Mouse (Mus musculus): ENCODE measurements around the gene Etl4. TPM values are rescaled to one million over a fixed set of nuclear protein-coding genes. Genes with fewer than 3 reads are reported as not detected.
"Not testable (repeated sequence)": the region's sequence is repeated elsewhere in the genome, so short reads cannot be mapped to it uniquely, and the experiment has no call there.

The Etl4 gene
- polyA plus RNA-seq, 1 experiment, result 154 TPM

- no peaks in the 10 kb centered on the region for H3K27me3 ChIP-seq (ENCODE audit: control insufficient read depth, insufficient read depth, low read length, poor library complexity, severe bottlenecking)
- H3K9ac ChIP-seq (ENCODE audit: low read depth, poor library complexity, severe bottlenecking), result no peak overlapping the region
- H3K27ac ChIP-seq (ENCODE audit: insufficient read depth, low read length), result no peak overlapping the region
- H3K4me3 ChIP-seq (ENCODE audit: low read depth, low read length), result no peak overlapping the region
- H3K9me3 ChIP-seq (replicated peaks; ENCODE audit: control insufficient read depth, insufficient read depth, low read length, poor library complexity, severe bottlenecking), result no peaks in the 10 kb centered on the region
- no peak for TF ChIP-seq EP300 (IDR thresholded peaks at IDR 0.05; ENCODE audit: insufficient read depth, low read depth, low read length)
- no peak for TF ChIP-seq CTCF (IDR thresholded peaks at IDR 0.05; ENCODE audit: low read depth, low read length)
- TF ChIP-seq POLR2A (IDR thresholded peaks at IDR 0.05; ENCODE audit: insufficient read depth, low read length), result no peak
- no peaks in the 10 kb centered on the region for H3K4me1 ChIP-seq (ENCODE audit: control insufficient read depth, insufficient read depth, low read length)
- H3K36me3 ChIP-seq (ENCODE audit: control insufficient read depth, insufficient read depth, low read length, poor library complexity, severe bottlenecking), result no peaks in the 10 kb centered on the region
Observed at GRCm38 (mm10) chr2:20167566-20167965, 258.0 kb downstream of the Etl4 start.

- no peaks in the 10 kb centered on the region for H3K9me3 ChIP-seq (replicated peaks; ENCODE audit: control insufficient read depth, insufficient read depth, low read length, poor library complexity, severe bottlenecking)
- no peak overlapping the region for H3K9ac ChIP-seq (ENCODE audit: low read depth, poor library complexity, severe bottlenecking)
- H3K27me3 ChIP-seq (ENCODE audit: control insufficient read depth, insufficient read depth, low read length, poor library complexity, severe bottlenecking), result no peaks in the 10 kb centered on the region
- TF ChIP-seq EP300 (IDR thresholded peaks at IDR 0.05; ENCODE audit: insufficient read depth, low read depth, low read length), result no peak
- no peak for TF ChIP-seq CTCF (IDR thresholded peaks at IDR 0.05; ENCODE audit: low read depth, low read length)
- no peak for TF ChIP-seq POLR2A (IDR thresholded peaks at IDR 0.05; ENCODE audit: insufficient read depth, low read length)
- no peak overlapping the region for H3K4me3 ChIP-seq (ENCODE audit: low read depth, low read length)
- no peaks in the 10 kb centered on the region for H3K4me1 ChIP-seq (ENCODE audit: control insufficient read depth, insufficient read depth, low read length)
- no peak overlapping the region for H3K27ac ChIP-seq (ENCODE audit: insufficient read depth, low read length)
- no peaks in the 10 kb centered on the region for H3K36me3 ChIP-seq (ENCODE audit: control insufficient read depth, insufficient read depth, low read length, poor library complexity, severe bottlenecking)
Observed at GRCm38 (mm10) chr2:20168156-20168555, 258.6 kb downstream of the Etl4 start.

GRCm38 (mm10) chr2:20176456-20177184, 267.0 kb downstream of the Etl4 start:
- peaks cover 30% of the 10 kb centered on the region for H3K9me3 ChIP-seq (replicated peaks; ENCODE audit: control insufficient read depth, insufficient read depth, low read length, poor library complexity, severe bottlenecking)
- H3K9ac ChIP-seq (ENCODE audit: low read depth, poor library complexity, severe bottlenecking); H3K36me3 ChIP-seq (ENCODE audit: control insufficient read depth, insufficient read depth, low read length, poor library complexity, severe bottlenecking); H3K4me3 ChIP-seq (ENCODE audit: low read depth, low read length); H3K27me3 ChIP-seq (ENCODE audit: control insufficient read depth, insufficient read depth, low read length, poor library complexity, severe bottlenecking); H3K4me1 ChIP-seq (ENCODE audit: control insufficient read depth, insufficient read depth, low read length): not testable (repeated sequence)
- H3K27ac ChIP-seq (ENCODE audit: insufficient read depth, low read length), result peak overlapping the region; percentile 53

GRCm38 (mm10) chr2:20177236-20177635, 267.7 kb downstream of the Etl4 start:
- not testable (repeated sequence) for H3K27ac ChIP-seq (ENCODE audit: insufficient read depth, low read length); H3K27me3 ChIP-seq (ENCODE audit: control insufficient read depth, insufficient read depth, low read length, poor library complexity, severe bottlenecking); H3K4me1 ChIP-seq (ENCODE audit: control insufficient read depth, insufficient read depth, low read length); H3K4me3 ChIP-seq (ENCODE audit: low read depth, low read length); H3K9ac ChIP-seq (ENCODE audit: low read depth, poor library complexity, severe bottlenecking); H3K36me3 ChIP-seq (ENCODE audit: control insufficient read depth, insufficient read depth, low read length, poor library complexity, severe bottlenecking)
- H3K9me3 ChIP-seq (replicated peaks; ENCODE audit: control insufficient read depth, insufficient read depth, low read length, poor library complexity, severe bottlenecking), result peaks cover 34% of the 10 kb centered on the region

- not testable (repeated sequence) for H3K27ac ChIP-seq (ENCODE audit: insufficient read depth, low read length); H3K9ac ChIP-seq (ENCODE audit: low read depth, poor library complexity, severe bottlenecking); H3K27me3 ChIP-seq (ENCODE audit: control insufficient read depth, insufficient read depth, low read length, poor library complexity, severe bottlenecking); H3K4me3 ChIP-seq (ENCODE audit: low read depth, low read length); H3K36me3 ChIP-seq (ENCODE audit: control insufficient read depth, insufficient read depth, low read length, poor library complexity, severe bottlenecking); H3K4me1 ChIP-seq (ENCODE audit: control insufficient read depth, insufficient read depth, low read length)
- H3K9me3 ChIP-seq (replicated peaks; ENCODE audit: control insufficient read depth, insufficient read depth, low read length, poor library complexity, severe bottlenecking), result peaks cover 35% of the 10 kb centered on the region
Observed at GRCm38 (mm10) chr2:20180561-20180960, 271.0 kb downstream of the Etl4 start.

GRCm38 (mm10) chr2:20187223-20187622, 277.6 kb downstream of the Etl4 start:
- H3K27me3 ChIP-seq (ENCODE audit: control insufficient read depth, insufficient read depth, low read length, poor library complexity, severe bottlenecking); H3K9ac ChIP-seq (ENCODE audit: low read depth, poor library complexity, severe bottlenecking); H3K27ac ChIP-seq (ENCODE audit: insufficient read depth, low read length); H3K4me1 ChIP-seq (ENCODE audit: control insufficient read depth, insufficient read depth, low read length); H3K9me3 ChIP-seq (replicated peaks; ENCODE audit: control insufficient read depth, insufficient read depth, low read length, poor library complexity, severe bottlenecking); H3K4me3 ChIP-seq (ENCODE audit: low read depth, low read length); H3K36me3 ChIP-seq (ENCODE audit: control insufficient read depth, insufficient read depth, low read length, poor library complexity, severe bottlenecking): not testable (repeated sequence)

- no peak for TF ChIP-seq CTCF (IDR thresholded peaks at IDR 0.05; ENCODE audit: low read depth, low read length)
- no peak overlapping the region for H3K9ac ChIP-seq (ENCODE audit: low read depth, poor library complexity, severe bottlenecking)
- no peaks in the 10 kb centered on the region for H3K4me1 ChIP-seq (ENCODE audit: control insufficient read depth, insufficient read depth, low read length)
- no peaks in the 10 kb centered on the region for H3K9me3 ChIP-seq (replicated peaks; ENCODE audit: control insufficient read depth, insufficient read depth, low read length, poor library complexity, severe bottlenecking)
- no peak overlapping the region for H3K4me3 ChIP-seq (ENCODE audit: low read depth, low read length)
- H3K36me3 ChIP-seq (ENCODE audit: control insufficient read depth, insufficient read depth, low read length, poor library complexity, severe bottlenecking), result no peaks in the 10 kb centered on the region
- no peaks in the 10 kb centered on the region for H3K27me3 ChIP-seq (ENCODE audit: control insufficient read depth, insufficient read depth, low read length, poor library complexity, severe bottlenecking)
- no peak overlapping the region for H3K27ac ChIP-seq (ENCODE audit: insufficient read depth, low read length)
Observed at GRCm38 (mm10) chr2:20203011-20203410, 293.4 kb downstream of the Etl4 start.
